12 mouse cellular contexts compared by ENCODE assay signal in the genomic region with DNA sequence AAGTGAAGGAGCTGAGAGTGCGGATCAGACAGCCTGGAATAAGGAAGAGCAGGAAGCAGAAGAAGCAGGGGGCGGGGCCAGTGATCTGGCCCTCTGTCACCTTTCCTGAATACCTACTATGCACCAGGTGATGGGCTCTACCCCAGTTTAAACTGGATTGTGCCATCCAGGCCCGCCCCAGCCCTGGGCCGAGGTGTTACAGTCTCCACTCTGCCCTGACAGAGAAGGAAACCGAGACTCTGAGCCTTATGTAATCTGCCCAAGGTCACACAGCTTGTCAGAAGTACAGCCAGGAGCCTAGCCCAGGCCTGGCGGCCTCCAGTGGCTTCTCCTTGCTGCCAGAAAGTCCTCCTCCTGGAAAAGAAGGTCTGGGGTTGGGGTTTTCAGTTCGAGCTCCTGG. TPM values are rescaled to one million over a fixed set of nuclear protein-coding genes. Genes with fewer than 3 reads are reported as not detected.
A peak's percentile ranks its signal among the peaks of the same experiment; 100 is the strongest.
DNase-seq lines count a peak whose midpoint lies in the region; ATAC-seq lines count a peak whose summit lies in the region.
"Had no signal": no experiment of that assay in that cellular context is flagged by ENCODE, and none has a peak within 500 bp of the region (broad histone marks: within the 10 kb centered on the region; RNA-seq: fewer than 3 reads in every experiment).

No protein-coding gene starts in this region.

- H3K4me2 ChIP-seq in kidney, embryonic 15.5 days, result no peak overlapping the region
- H3K4me2 ChIP-seq in intestine, embryonic 15.5 days (replicated peaks), result no peak overlapping the region
- H3K4me2 ChIP-seq: embryonic facial prominence, embryonic 15.5 days had no signal

- 16% methylated on average over 7 of the region's 7 CpGs for WGBS in kidney, embryonic 15.5 days
- WGBS in intestine, embryonic 15.5 days, result 28% methylated on average over 7 of the region's 7 CpGs

- no peaks in the 10 kb centered on the region for H3K9me3 ChIP-seq in kidney, embryonic 15.5 days (replicated peaks)
- H3K9me3 ChIP-seq in intestine, embryonic 15.5 days, result no peaks in the 10 kb centered on the region
- H3K9me3 ChIP-seq: embryonic facial prominence, embryonic 15.5 days had no signal

- ATAC-seq in kidney, embryonic 15.5 days (replicated peaks; ENCODE audit: low FRiP score), result no peak
- ATAC-seq in intestine, embryonic 15.5 days, result no peak

- H3K4me3 ChIP-seq in kidney, embryonic 15.5 days (replicated peaks), result no peak overlapping the region
- H3K4me3 ChIP-seq in intestine, embryonic 15.5 days (replicated peaks), result no peak overlapping the region
- H3K4me3 ChIP-seq: embryonic facial prominence, embryonic 15.5 days had no signal

- H3K36me3 ChIP-seq in kidney, embryonic 15.5 days, result no peaks in the 10 kb centered on the region
- H3K36me3 ChIP-seq in intestine, embryonic 15.5 days, result no peaks in the 10 kb centered on the region
- H3K36me3 ChIP-seq: embryonic facial prominence, embryonic 15.5 days had no signal

- H3K4me1 ChIP-seq in kidney, embryonic 15.5 days, result peaks cover 51% of the 10 kb centered on the region
- H3K4me1 ChIP-seq in intestine, embryonic 15.5 days (replicated peaks), result peaks cover 25% of the 10 kb centered on the region

- peaks cover 40% of the 10 kb centered on the region for H3K27me3 ChIP-seq in kidney, embryonic 15.5 days
- no peaks in the 10 kb centered on the region; the same call in none of the 2 replicates for H3K27me3 ChIP-seq in intestine, embryonic 15.5 days (replicated peaks)

- H3K9ac ChIP-seq in kidney, embryonic 15.5 days, result no peak overlapping the region
- peak overlapping the region; percentile 5; the same call in 1 of the 2 replicates for H3K9ac ChIP-seq in intestine, embryonic 15.5 days
- H3K9ac ChIP-seq: embryonic facial prominence, embryonic 15.5 days had no signal

- no peak overlapping the region for H3K27ac ChIP-seq in kidney, embryonic 15.5 days
- H3K27ac ChIP-seq in intestine, embryonic 15.5 days, result no peak overlapping the region
- H3K27ac ChIP-seq: embryonic facial prominence, embryonic 15.5 days had no signal

- DNase-seq in cerebellum, adult 9-11 months, result peak; percentile 60
- no peak for DNase-seq in cerebellum, postnatal 4 days (ENCODE audit: low spot score in 2 of 2)
- peak; percentile 72 for DNase-seq in kidney, adult 11 months
- peak; percentile 87 for DNase-seq in ES-CJ7 (ENCODE audit: low read depth, low spot score)
- no peak for DNase-seq in thymus, adult 18-20 months
- DNase-seq in thymus, postnatal 4 days, result no peak
- DNase-seq: left cerebral cortex, postnatal 4 days; spleen, adult 18-20 months had no signal

RNA-seq across cellular contexts. Expression of a gene that starts 31.7 kb away (rescaled TPM):
- not detected in 2 replicates for polyA plus RNA-seq in kidney, embryonic 15.5 days (2015; fragmentation: Nextera tagmentation; extraction: Ambion mirVana)
- 0.09 TPM in 2 replicates for polyA plus RNA-seq in intestine, embryonic 15.5 days (2015; fragmentation: Nextera tagmentation; extraction: Ambion mirVana)
- polyA plus RNA-seq: C2C12 had no signal

RNA-seq across cellular contexts. Expression of a gene that starts 50.4 kb away (rescaled TPM):
- 2.8 and 6.8 TPM in 2 replicates for polyA plus RNA-seq in kidney, embryonic 15.5 days (2015; fragmentation: Nextera tagmentation; extraction: Ambion mirVana)
- polyA plus RNA-seq in intestine, embryonic 15.5 days (2015; fragmentation: Nextera tagmentation; extraction: Ambion mirVana), result 52.2 and 68.9 TPM in 2 replicates

Comparison
In these comparisons a context has a peak if more than half of its experiments do, and no peak if none do; other contexts are left out.
1. DNase-seq: peak in cerebellum, adult 9-11 months (single experiment), kidney, adult 11 months (single experiment) and ES-CJ7 (single experiment); none in cerebellum, postnatal 4 days (0 of 2), thymus, adult 18-20 months (0 of 2) and thymus, postnatal 4 days (single experiment).